Mouse (Mus musculus) forebrain, embryonic 12.5 days (tissue): ENCODE data around the gene Smyd4. TPM values are rescaled to one million over a fixed set of nuclear protein-coding genes. Genes with fewer than 3 reads are reported as not detected.
A peak's percentile ranks its signal among the peaks of the same experiment; 100 is the strongest.

ENCODE experiments used
- ATAC-seq: fragments of 200-750 bp; cut with Nextera tagmentation; 2 replicates; pipeline ENCODE4 v1.8.0; 2017; ENCODE audit warnings: moderate TSS enrichment; ENCODE audit not compliant: low FRiP score
- H3K27ac ChIP-seq: fragments of 300-500 bp; sonication (generic); 2 replicates; pipeline ENCODE4 v1.5.1; 2016; ENCODE audit warnings: mild to moderate bottlenecking
- H3K27me3 ChIP-seq: fragments of 300-500 bp; sonication (generic); 2 replicates; pipeline ENCODE4 v1.6.1; 2016; ENCODE audit warnings: mild to moderate bottlenecking
- H3K36me3 ChIP-seq: fragments of 300-500 bp; sonication (generic); replicated peaks from 2 replicates; pipeline ENCODE4 v1.6.1; 2016; ENCODE audit warnings: mild to moderate bottlenecking
- H3K4me1 ChIP-seq: fragments of 300-500 bp; sonication (generic); 2 replicates; pipeline ENCODE4 v1.6.1; 2016
- H3K4me2 ChIP-seq: fragments of 300-500 bp; sonication (generic); 2 replicates; pipeline ENCODE4 v1.6.1; 2016; ENCODE audit warnings: mild to moderate bottlenecking, moderate library complexity
- H3K4me3 ChIP-seq: fragments of 300-500 bp; sonication (generic); replicated peaks from 2 replicates; pipeline ENCODE4 v1.5.1; 2016; ENCODE audit warnings: mild to moderate bottlenecking
- H3K9ac ChIP-seq: fragments of 300-500 bp; sonication (generic); 2 replicates; pipeline ENCODE4 v1.6.1; 2016; ENCODE audit warnings: mild to moderate bottlenecking
- H3K9me3 ChIP-seq: fragments of 300-500 bp; sonication (generic); 2 replicates; pipeline ENCODE4 v1.6.1; 2016
- WGBS: fragments of 180-500 bp; shearing (Covaris S2); methylation state at CpG from one replicate; pipeline ENCODE4 v1.1.7; 2016; 5-methylcytosine and 5-hydroxymethylcytosine counted together
- microRNA-seq: library from miRNA; unstranded; fragments of <30 nt; microRNA quantifications from one replicate; pipeline ENCODE4, GENCODE M21; 2017
- polyA plus RNA-seq: library from polyadenylated mRNA; unstranded; fragments of >200 nt; fragmentation: Nextera tagmentation; extraction: Ambion mirVana; gene quantifications from 2 replicates; pipeline ENCODE4 v1.2.1, GENCODE M21; 2016

Gene Smyd4
- polyA plus RNA-seq, 1 experiment from 2014 or later, result 20.0 TPM

DNA sequence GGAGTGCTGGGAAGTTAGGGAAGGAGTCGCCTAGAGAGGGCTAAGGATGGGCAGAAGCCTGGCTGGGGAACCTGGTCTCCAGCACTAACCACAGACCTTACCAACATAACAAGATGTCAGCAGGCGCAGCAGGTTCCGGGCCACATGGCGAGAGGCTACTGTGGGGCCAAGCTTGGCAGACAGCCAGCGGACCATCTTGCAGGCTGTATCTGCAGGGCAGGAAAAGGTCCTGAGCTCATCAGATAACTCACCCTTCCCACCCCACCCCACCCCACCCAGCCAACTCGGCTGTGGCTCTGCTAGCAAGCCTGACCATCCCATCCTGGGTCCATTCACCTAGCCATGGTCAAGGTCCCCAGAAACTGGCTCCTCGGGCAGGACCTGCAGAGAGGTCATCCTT, 101.5 kb downstream of the Smyd4 start:
- Histone ChIP-seq H3K36me3 (peaks cover 21% of the 10 kb centered on the region), H3K9ac (no peak overlapping the region), H3K4me1 (peaks cover 16% of the 10 kb centered on the region), H3K4me3 (no peak overlapping the region), H3K4me2 (no peak overlapping the region), H3K9me3 (no peaks in the 10 kb centered on the region), H3K27ac (no peak overlapping the region), H3K27me3 (no peaks in the 10 kb centered on the region)
- ATAC-seq, result no peak
- 80% methylated on average over 7 of the region's 7 CpGs for WGBS

DNA sequence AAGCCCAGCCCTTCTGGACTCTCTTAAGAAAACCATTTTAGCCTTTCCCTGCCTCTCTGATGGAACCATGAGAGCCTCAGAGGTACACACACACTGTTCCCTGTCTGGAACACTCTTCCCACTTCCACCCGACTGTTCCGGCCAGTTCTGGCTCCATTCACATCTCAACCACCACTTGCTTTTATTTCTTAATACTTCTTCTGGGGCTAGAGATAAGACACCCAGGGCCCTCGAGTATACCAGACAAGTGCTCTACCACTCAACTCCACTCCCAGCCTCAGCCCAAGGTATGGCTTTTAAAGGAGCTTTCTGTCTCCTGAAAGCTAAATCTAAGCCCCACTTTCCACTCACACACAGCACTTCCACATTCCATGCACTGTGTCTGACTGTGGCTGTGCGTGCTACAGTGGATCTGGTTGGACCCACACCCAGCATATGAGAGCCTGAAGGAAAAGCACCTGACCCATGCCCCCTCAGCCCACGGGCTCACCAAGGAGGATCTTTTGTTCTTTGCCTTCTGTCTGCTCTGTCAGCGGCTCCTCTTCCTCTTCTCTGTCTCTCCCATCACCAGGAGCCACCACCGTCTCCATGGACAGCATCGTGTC, 102.2 kb downstream of the Smyd4 start:
- 85% methylated on average over 8 of the region's 8 CpGs for WGBS
- Histone ChIP-seq H3K4me2 (no peak overlapping the region), H3K27me3 (no peaks in the 10 kb centered on the region), H3K36me3 (peaks cover 20% of the 10 kb centered on the region), H3K9ac (no peak overlapping the region), H3K27ac (no peak overlapping the region), H3K4me1 (peaks cover 22% of the 10 kb centered on the region), H3K4me3 (no peak overlapping the region), H3K9me3 (no peaks in the 10 kb centered on the region)
- ATAC-seq, result no peak

DNA sequence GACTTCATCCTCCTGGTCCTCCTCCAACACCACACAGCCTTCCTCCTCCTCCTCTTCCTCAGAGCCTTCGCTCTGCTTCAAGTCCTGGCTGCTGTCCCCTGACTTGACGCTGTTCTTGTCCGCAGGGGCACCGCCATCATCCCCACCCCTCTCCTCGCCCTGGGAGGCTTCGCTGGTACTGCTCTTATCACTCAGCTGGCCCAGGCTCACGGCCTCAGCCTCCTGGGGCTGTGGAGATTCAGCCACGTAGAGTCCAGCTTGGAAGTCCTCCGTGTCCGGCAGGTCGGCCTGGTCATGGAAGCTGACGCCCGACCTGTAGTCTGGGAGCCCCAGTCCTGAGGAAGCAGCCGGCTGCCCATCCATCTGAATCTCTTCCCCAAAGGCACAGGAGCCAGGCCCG, 102.7 kb downstream of the Smyd4 start:
- Histone ChIP-seq H3K27ac (no peak overlapping the region), H3K4me3 (no peak overlapping the region), H3K4me2 (no peak overlapping the region), H3K4me1 (peaks cover 22% of the 10 kb centered on the region), H3K9me3 (no peaks in the 10 kb centered on the region), H3K9ac (no peak overlapping the region), H3K36me3 (peaks cover 20% of the 10 kb centered on the region), H3K27me3 (no peaks in the 10 kb centered on the region)
- WGBS, result 91% methylated on average over 15 of the region's 15 CpGs
- no peak for ATAC-seq

DNA sequence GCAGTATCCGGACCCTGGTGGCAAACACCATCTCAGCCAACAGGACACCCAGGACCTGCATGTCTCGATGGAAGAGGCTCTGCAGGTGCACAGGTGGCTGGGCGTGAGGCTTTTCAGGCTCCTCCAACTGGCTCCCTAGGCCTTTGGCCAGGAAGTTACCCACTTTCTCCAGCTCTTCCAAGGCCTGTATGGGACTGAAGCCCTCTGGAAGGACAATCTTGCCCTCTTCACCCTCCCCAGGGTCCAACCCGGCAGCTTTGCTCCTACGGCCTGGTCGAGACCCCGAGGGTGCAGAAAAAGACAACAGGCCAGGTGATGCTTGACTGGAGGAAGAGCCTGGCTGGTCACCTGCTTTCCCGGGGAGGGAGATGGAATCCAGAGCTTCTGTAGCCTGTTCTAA, 103.8 kb downstream of the Smyd4 start:
- no peak for ATAC-seq
- peaks cover 4% of the 10 kb centered on the region; the same call in 1 of the 2 replicates for H3K27me3 ChIP-seq
- H3K4me1 ChIP-seq, result peaks cover 22% of the 10 kb centered on the region
- WGBS, result 97% methylated on average over 8 of the region's 8 CpGs
- H3K9ac ChIP-seq, result no peak overlapping the region
- no peaks in the 10 kb centered on the region for H3K9me3 ChIP-seq
- no peak overlapping the region for H3K27ac ChIP-seq
- H3K4me3 ChIP-seq, result no peak overlapping the region
- no peak overlapping the region for H3K4me2 ChIP-seq
- peaks cover 18% of the 10 kb centered on the region for H3K36me3 ChIP-seq

DNA sequence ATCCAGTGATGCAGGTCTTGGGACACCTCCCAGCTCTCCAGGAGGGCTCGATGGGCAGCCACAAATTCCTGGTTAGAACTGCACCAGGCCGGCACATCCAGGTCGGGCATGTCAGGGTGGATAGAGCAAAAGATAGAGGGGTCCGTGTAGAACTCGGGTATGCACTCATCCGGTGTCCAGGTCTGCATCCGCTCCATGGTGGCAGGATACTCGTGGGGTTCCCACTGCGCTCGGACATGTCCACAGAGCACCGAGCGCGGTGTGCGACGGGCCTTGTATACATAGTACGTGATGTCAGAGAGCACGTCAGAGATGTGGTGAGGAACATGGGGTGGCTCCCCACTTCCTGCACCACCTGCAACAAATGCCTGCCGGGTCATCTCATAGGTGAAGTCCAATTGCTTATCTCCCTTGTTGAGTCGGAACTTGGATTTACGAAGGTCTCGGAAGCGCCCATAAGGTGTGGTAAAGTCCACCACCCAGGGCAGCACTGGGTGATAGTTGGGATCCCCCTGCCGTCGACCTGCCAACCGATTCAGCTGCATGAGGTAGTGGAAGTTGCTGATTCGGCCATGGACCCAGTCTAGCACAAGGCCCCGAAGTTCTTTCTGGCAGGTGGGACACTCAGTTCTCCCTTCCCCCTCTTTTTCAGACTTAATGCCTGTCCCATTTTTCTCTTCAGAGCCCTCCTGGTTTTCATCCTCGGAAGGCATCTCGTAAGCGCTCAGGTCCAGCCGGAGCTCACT, 104.8 kb downstream of the Smyd4 start:
- H3K27me3 ChIP-seq, result peaks cover 4% of the 10 kb centered on the region; the same call in 1 of the 2 replicates
- no peaks in the 10 kb centered on the region for H3K9me3 ChIP-seq
- H3K4me2 ChIP-seq, result no peak overlapping the region
- no peak overlapping the region for H3K9ac ChIP-seq
- peaks cover 22% of the 10 kb centered on the region for H3K4me1 ChIP-seq
- no peak for ATAC-seq
- H3K4me3 ChIP-seq, result no peak overlapping the region
- 94% methylated on average over 31 of the region's 31 CpGs for WGBS
- H3K36me3 ChIP-seq, result peaks cover 10% of the 10 kb centered on the region
- H3K27ac ChIP-seq, result no peak overlapping the region

DNA sequence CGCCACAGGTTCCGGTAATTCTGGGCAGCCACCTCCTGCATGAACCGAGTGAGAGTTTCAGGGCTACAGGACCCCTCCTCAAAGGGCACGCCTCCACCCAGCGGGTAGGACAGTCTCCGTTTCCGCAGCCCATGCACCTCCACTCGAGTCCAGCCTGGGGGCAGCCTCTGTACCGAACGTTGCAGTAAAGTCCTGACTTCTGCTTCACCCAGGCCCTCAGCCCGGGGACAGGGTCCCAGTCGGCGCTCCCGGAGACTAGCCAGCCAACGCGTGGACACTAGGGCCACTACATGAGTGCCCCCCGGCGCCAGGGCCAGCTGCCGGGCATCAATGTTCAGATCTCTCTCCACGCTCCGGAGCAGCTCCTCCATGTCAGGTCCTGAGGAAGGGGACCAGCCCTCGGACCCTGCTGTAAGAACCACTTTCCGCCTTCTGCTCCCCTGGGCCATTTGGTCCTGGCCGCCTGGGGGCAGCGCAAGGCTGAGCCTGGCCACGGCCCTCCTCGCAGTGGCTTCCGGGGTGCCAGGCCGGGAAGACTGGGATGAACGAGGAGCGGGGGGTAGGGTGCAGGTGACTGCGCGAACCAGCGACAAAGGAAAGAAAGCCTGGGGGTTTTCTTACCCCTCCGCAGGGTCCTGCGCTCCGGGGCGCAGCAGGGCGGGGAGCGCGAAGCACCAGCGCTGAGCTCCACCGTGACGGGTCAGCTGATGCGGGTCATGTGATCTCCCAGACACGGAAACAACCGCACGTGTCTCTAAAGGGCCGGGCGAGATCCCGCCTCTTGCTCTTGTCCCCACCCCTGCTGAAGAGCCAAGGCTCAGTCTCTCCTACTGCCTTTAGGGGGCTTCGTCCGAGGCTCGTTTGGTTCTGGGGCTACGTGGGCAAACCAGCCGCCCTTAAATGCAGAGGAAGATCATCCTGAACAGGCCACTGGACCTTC, 106.0 kb downstream of the Smyd4 start, which contains the start of gene Wdr81:
TSS of gene Wdr81 (minus strand) at position 727 of the 940 bp plus-strand sequence.
- Histone ChIP-seq H3K4me1 (peaks cover 22% of the 10 kb centered on the region), H3K4me2 (peak within 1 kb of the TSS; percentile 99), H3K9me3 (no peaks in the 10 kb centered on the region), H3K27ac (0 out of 2 replicates have a peak within 1 kb of the TSS, but pooled peaks have one; percentile 36), H3K36me3 (no peaks in the 10 kb centered on the region; the same call in 1 of the 2 replicates), H3K27me3 (peaks cover 4% of the 10 kb centered on the region; the same call in 1 of the 2 replicates), H3K4me3 (peak within 1 kb of the TSS; percentile 67), H3K9ac (peak within 1 kb of the TSS; percentile 74)
- WGBS, result 2% methylated on average over 56 of the region's 56 CpGs
- peak; percentile 97 for ATAC-seq

Small RNAs within 50 kb of the gene (microRNA-seq; reads per million reads assigned to microRNA genes)
- gene Gm47300, result not detected

Other genes with a start within 250 kb of the Smyd4 start
- gene Hic1, start 178.9 kb upstream of the Smyd4 start, polyA plus RNA-seq, result 3.2 and 4.4 TPM in 2 replicates
- 24.3 and 25.3 TPM in 2 replicates for gene Ovca2, start 169.6 kb upstream of the Smyd4 start, polyA plus RNA-seq
- gene Dph1, start 157.2 kb upstream of the Smyd4 start, polyA plus RNA-seq, result 15.7 and 16.6 TPM in 2 replicates
- gene Rtn4rl1, start 154.7 kb upstream of the Smyd4 start, polyA plus RNA-seq, result 1.7 and 1.8 TPM in 2 replicates
- 140 and 160 TPM in 2 replicates for gene Rpa1, start 109 bp upstream of the Smyd4 start, polyA plus RNA-seq
- 35.8 and 44.7 TPM in 2 replicates for gene Serpinf1, start 74.3 kb downstream of the Smyd4 start, polyA plus RNA-seq
- gene Serpinf2, start 91.2 kb downstream of the Smyd4 start, polyA plus RNA-seq, result not detected in 2 replicates
- gene Wdr81, start 106.3 kb downstream of the Smyd4 start, polyA plus RNA-seq, result 7.2 and 8.7 TPM in 2 replicates
- gene Tlcd2, start 113.3 kb downstream of the Smyd4 start, polyA plus RNA-seq, result 4.9 and 7.1 TPM in 2 replicates
- gene Prpf8, start 138.4 kb downstream of the Smyd4 start, polyA plus RNA-seq, result 87.9 and 92.6 TPM in 2 replicates
- 0.22 and 0.34 TPM in 2 replicates for gene Rilp, start 161.7 kb downstream of the Smyd4 start, polyA plus RNA-seq
- gene Scarf1, start 165.1 kb downstream of the Smyd4 start, polyA plus RNA-seq, result 3.0 and 3.9 TPM in 2 replicates
- gene Slc43a2, start 183.3 kb downstream of the Smyd4 start, polyA plus RNA-seq, result 11.4 TPM in 2 replicates
- gene Pitpna, start 239.7 kb downstream of the Smyd4 start, polyA plus RNA-seq, result 95.5 and 96.1 TPM in 2 replicates